Mouse (Mus musculus): ENCODE measurements around the gene Noxo1.
"Not testable (repeated sequence)": the region's sequence is repeated elsewhere in the genome, so short reads cannot be mapped to it uniquely, and the experiment has no call there.

DNA sequence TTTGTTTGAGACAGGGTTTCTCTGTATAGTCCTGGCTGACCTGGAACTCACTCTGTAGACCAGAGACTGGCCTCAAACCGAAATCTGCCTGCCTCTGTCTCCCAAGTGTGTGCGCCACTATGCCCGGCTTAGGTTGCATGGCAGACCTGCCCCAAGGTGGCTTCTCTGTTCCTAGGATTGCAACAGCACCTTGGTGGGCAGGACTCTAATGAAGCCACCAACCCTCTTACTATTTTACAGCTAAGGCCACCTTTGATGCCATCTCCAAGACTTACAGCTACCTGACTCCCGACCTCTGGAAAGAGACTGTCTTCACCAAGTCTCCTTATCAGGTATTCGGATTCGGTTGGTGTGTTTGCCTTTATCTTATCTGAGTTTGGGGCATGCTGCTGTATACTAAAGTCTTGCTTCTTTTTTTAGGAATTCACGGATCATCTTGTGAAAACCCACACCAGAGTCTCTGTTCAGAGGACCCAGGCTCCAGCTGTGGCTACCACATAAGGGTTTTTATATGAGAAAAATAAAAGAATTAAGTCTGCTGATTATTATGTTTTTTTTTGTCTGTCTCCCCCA is 25.4 kb downstream of the Noxo1 start:
- TF ChIP-seq CTCF (IDR thresholded peaks at IDR 0.05; ENCODE audit: low read depth) = not testable (repeated sequence)
- TF ChIP-seq EP300 (IDR thresholded peaks at IDR 0.05; ENCODE audit: low read depth) = 0 out of 2 replicates have a peak, but pooled peaks have one; percentile 11
